Mouse (Mus musculus) stomach, postnatal 0 days (tissue): ENCODE measurements around the gene Dand5.

Source experiments
- CTCF ChIP-seq: IDR thresholded peaks from 2 replicates; pipeline ENCODE4 v1.5.1; 2016; ENCODE audit warnings: antibody characterized with exemption, low read depth, mild to moderate bottlenecking, moderate library complexity
- EP300 ChIP-seq: optimal IDR thresholded peaks from 2 replicates; pipeline ENCODE3; 2016; ENCODE audit warnings: antibody characterized with exemption

- TF ChIP-seq EP300 (no peak), CTCF (no peak)
Observed at GRCm38 (mm10) chr8:84847684-84848435, 25.2 kb upstream of the Dand5 start.
